Mouse (Mus musculus) stomach, embryonic 15.5 days (tissue): ENCODE results near the gene Pacsin2. TPM values are rescaled to one million over a fixed set of nuclear protein-coding genes. Genes with fewer than 3 reads are reported as not detected.

Experiments
- ATAC-seq: fragments of 200-750 bp; cut with Nextera tagmentation; 2 replicates; pipeline ENCODE4 v1.8.0; 2017; ENCODE audit warnings: low read depth, moderate number of reproducible peaks, moderate TSS enrichment; ENCODE audit not compliant: insufficient read depth, low FRiP score
- H3K27ac ChIP-seq: fragments of 300-500 bp; sonication (generic); 2 replicates; pipeline ENCODE4 v1.5.1; 2015; ENCODE audit warnings: mild to moderate bottlenecking, inconsistent platforms
- H3K27me3 ChIP-seq: fragments of 300-500 bp; sonication (generic); replicated peaks from 2 replicates; pipeline ENCODE4 v1.6.1; 2015; ENCODE audit warnings: inconsistent platforms
- H3K36me3 ChIP-seq: fragments of 300-500 bp; sonication (generic); 2 replicates; pipeline ENCODE4 v1.6.1; 2015; ENCODE audit warnings: inconsistent platforms
- H3K4me1 ChIP-seq: fragments of 300-500 bp; sonication (generic); 2 replicates; pipeline ENCODE4 v1.6.1; 2015; ENCODE audit warnings: inconsistent platforms
- H3K4me2 ChIP-seq: fragments of 300-500 bp; sonication (generic); 2 replicates; pipeline ENCODE4 v1.6.1; 2015; ENCODE audit warnings: mild to moderate bottlenecking, inconsistent platforms
- H3K4me3 ChIP-seq: fragments of 300-500 bp; sonication (generic); replicated peaks from 2 replicates; pipeline ENCODE4 v1.5.1; 2015; ENCODE audit warnings: inconsistent platforms
- H3K9ac ChIP-seq: fragments of 300-500 bp; sonication (generic); 2 replicates; pipeline ENCODE4 v1.6.1; 2015; ENCODE audit warnings: inconsistent platforms
- H3K9me3 ChIP-seq: fragments of 300-500 bp; sonication (generic); 2 replicates; pipeline ENCODE4 v1.6.1; 2016; ENCODE audit warnings: inconsistent platforms
- WGBS: fragments of 180-500 bp; shearing (Covaris S2); methylation state at CpG from one replicate; pipeline ENCODE4 v1.1.7; 2015; 5-methylcytosine and 5-hydroxymethylcytosine counted together
- polyA plus RNA-seq: library from polyadenylated mRNA; unstranded; fragments of >200 nt; fragmentation: Nextera tagmentation; extraction: Ambion mirVana; gene quantifications from 2 replicates; pipeline ENCODE4 v1.2.1, GENCODE M21; 2015

Pacsin2 gene
- polyA plus RNA-seq, 1 experiment from 2014 or later, result 64.0 TPM

DNA sequence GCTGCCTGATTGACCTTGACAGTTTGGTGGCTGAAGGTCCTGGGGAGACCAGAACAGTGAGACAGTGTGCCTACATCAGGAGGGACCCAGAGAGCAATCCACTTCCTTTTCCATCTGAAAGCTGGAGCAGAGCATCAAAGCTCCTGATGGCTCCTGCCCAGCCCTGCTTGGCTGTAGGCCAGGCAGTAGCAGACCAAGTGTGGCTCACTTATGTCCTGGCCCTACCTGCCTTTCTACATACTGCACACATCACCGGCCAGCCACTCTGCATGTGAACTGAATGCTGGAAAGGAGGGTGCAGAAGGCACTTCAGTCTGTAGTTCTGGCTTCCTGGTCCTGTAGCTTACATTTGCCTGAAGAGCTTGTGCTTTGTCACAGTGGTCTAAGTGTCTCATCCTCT is 105.9 kb downstream of the Pacsin2 start:
- Histone ChIP-seq H3K9ac (no peak overlapping the region), H3K4me3 (no peak overlapping the region), H3K9me3 (no peaks in the 10 kb centered on the region), H3K27me3 (no peaks in the 10 kb centered on the region), H3K4me1 (no peaks in the 10 kb centered on the region), H3K36me3 (no peaks in the 10 kb centered on the region), H3K4me2 (no peak overlapping the region), H3K27ac (no peak overlapping the region)
- WGBS, result 83% methylated on average over 1 of the region's 1 CpGs
- ATAC-seq, result no peak

DNA sequence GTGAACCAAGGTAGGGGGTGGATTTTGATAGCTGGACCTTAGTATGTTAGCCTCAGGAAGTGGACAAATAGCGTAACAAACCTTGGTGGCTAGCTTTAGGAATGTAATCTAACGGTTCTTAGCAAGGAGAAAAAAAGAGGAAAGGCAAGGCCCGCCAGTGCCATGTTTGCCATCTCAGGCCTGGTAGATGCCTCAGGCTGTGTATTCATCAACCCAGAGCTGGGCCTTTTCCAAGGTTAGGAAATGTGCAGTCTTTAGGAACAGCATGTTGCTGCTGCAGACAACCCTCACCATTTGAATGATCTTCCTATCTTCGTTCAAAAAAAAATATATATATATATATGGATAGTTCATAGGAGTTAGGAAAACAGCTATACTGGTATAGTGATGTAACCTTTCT is 112.9 kb downstream of the Pacsin2 start:
- no peak for ATAC-seq

DNA sequence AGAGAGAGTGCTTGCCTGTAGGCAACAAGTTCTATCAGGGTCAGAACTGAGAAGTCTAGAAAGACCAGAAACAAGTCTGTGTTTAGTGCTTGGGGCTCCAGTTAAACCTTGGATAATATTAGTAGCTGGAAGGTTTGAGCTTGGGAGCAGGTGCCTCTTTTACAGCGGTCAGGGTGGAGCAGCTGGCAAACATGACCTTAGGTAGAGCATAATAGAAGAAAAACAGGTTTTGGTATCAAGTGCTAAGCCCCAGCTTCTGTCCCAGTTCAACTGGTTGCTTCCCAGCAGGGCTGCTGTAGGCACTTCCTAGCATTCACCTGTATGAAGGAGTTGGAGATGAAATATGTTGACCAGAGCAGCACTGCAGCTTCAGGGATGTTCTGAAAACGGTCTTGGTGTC is 113.5 kb downstream of the Pacsin2 start:
- ATAC-seq, result peak; percentile 72
- 53% methylated on average over 2 of the region's 2 CpGs for WGBS
- H3K9me3 ChIP-seq, result no peaks in the 10 kb centered on the region
- H3K27ac ChIP-seq, result peak overlapping the region; percentile 90
- H3K36me3 ChIP-seq, result no peaks in the 10 kb centered on the region
- H3K4me2 ChIP-seq, result peak overlapping the region; percentile 67
- H3K4me1 ChIP-seq, result 0 out of 2 replicates have a peak, but pooled peaks cover 20% of the 10 kb centered on the region
- peak overlapping the region; percentile 76 for H3K4me3 ChIP-seq
- H3K9ac ChIP-seq, result no peak overlapping the region
- no peaks in the 10 kb centered on the region for H3K27me3 ChIP-seq

More for the DNA sequence above, 112.9 kb downstream of the Pacsin2 start:
- H3K4me2 ChIP-seq, result no peak overlapping the region
- no peaks in the 10 kb centered on the region for H3K27me3 ChIP-seq
- H3K36me3 ChIP-seq, result no peaks in the 10 kb centered on the region
- WGBS, result 73% methylated on average over 4 of the region's 4 CpGs
- H3K27ac ChIP-seq, result peak overlapping the region; percentile 90
- no peaks in the 10 kb centered on the region for H3K9me3 ChIP-seq
- no peak overlapping the region for H3K4me3 ChIP-seq
- H3K4me1 ChIP-seq, result 0 out of 2 replicates have a peak, but pooled peaks cover 15% of the 10 kb centered on the region
- no peak overlapping the region for H3K9ac ChIP-seq

DNA sequence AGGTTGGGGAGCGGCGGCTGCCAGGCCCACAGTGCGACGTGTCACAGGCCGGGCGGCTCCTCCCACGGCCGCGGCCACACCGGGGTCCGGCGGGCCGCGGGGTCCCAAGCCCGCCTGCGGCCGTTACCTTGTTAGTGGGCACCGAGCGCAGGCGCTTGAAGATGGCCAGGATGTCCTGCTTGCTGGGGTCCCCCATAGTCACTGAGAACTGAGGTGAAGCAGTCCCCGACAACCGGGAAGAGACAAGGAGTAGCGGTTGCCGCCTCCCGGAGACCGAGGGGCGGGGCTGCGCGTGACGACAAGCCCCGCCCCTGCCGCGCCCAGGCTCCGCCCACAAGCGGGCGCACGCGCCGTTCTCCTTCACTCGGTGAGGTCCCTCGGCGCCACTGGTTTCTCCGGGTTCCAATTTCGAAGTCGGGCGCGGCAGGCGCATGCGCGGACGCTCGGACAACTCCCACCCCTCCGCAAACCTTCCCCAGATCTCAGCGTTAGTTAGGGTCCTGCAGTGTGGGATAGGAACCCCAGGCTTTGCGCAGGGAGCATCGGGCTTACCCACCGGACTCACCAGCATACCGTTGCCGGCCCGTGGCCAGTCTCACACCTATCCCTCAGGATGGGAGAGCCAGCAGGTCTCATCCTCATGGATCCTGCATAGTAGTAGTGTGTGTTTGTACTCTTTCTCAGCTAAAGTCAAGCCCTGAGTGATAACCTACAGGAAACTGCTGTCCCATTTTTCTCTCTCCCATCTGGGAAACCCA is 114.3 kb downstream of the Pacsin2 start, which contains the start of gene Arfgap3:
Gene Arfgap3 (minus strand): TSS at position 294 of the 758 bp plus-strand sequence.
- ATAC-seq, result peak; percentile 87

DNA sequence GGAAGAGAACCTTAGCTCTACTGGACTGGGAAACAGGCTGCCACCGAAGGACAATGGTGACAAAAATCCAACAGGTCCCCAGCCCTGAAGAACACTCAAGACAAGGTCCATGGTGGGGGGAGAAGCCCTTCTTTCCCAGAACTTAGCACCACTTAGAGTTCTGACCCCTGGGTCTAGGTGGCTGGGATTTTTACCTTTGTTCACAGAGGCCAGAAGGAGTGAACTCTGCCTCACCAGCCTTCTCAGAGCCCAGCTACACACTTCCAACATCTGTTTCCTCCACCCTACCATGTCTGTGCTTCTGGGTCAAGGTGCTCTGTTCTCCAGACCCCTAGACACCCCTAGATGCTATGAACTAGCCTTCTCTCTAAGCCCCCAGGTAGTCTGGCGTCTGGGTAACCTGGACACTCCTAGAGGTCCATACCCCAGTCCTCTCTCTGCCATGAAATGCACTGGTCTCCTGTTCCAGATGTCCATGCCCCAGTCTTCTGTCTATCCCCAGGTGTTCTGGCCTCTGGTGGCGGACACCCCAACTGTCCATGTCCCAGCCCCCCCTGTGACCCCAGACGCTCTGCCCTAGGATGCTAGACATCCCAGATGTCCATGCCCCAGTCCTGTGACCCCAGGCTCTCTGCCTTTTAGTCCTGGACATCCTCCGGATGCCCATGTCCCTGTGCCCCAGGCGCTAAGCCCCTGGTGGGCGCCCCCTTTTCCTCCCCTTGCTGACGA is 115.0 kb downstream of the Pacsin2 start:
- Histone ChIP-seq H3K9me3 (no peaks in the 10 kb centered on the region), H3K27ac (peak overlapping the region; percentile 59; the same call in 1 of the 2 replicates), H3K4me3 (peak overlapping the region; percentile 76), H3K27me3 (no peaks in the 10 kb centered on the region), H3K4me2 (peak overlapping the region; percentile 67), H3K9ac (peak overlapping the region; percentile 71), H3K4me1 (peaks cover 29% of the 10 kb centered on the region), H3K36me3 (no peaks in the 10 kb centered on the region)
- no peak for ATAC-seq
- 12% methylated on average over 8 of the region's 8 CpGs for WGBS

More for the DNA sequence above, 114.3 kb downstream of the Pacsin2 start, which contains the start of gene Arfgap3:
- Histone ChIP-seq H3K4me3 (peak within 1 kb of the TSS; percentile 76), H3K4me1 (peaks cover 23% of the 10 kb centered on the region; the same call in 1 of the 2 replicates), H3K27me3 (no peaks in the 10 kb centered on the region), H3K4me2 (peak within 1 kb of the TSS; percentile 67), H3K9ac (peak within 1 kb of the TSS; percentile 71), H3K36me3 (no peaks in the 10 kb centered on the region), H3K9me3 (no peaks in the 10 kb centered on the region), H3K27ac (peak within 1 kb of the TSS; percentile 90)
- under 1% methylated on average over 60 of the region's 60 CpGs for WGBS

DNA sequence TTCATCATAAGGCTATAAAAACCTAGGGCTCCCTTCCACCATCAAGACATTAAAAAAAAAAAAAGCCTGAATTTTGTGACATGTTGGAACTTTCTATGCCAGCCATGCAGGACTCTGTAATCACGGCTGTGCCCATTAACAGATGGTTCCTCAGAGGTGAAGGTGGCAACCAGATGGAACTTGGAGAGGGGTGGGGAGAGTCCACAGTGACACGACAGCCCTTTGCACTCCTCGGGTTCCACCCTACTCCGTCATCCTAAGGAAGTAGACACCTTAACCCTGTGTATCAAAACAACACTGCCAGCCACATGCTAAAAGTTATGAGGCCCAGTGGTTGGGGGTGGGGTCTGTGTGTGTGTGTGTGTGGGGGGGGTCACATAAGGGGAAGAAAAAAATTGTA is 115.7 kb downstream of the Pacsin2 start:
- ATAC-seq, result no peak
- Histone ChIP-seq H3K27me3 (no peaks in the 10 kb centered on the region), H3K9ac (no peak overlapping the region), H3K4me3 (peak overlapping the region; percentile 76), H3K4me1 (peaks cover 35% of the 10 kb centered on the region), H3K4me2 (peak overlapping the region; percentile 67), H3K9me3 (no peaks in the 10 kb centered on the region), H3K36me3 (no peaks in the 10 kb centered on the region), H3K27ac (no peak overlapping the region)
- WGBS, result 59% methylated on average over 4 of the region's 4 CpGs

DNA sequence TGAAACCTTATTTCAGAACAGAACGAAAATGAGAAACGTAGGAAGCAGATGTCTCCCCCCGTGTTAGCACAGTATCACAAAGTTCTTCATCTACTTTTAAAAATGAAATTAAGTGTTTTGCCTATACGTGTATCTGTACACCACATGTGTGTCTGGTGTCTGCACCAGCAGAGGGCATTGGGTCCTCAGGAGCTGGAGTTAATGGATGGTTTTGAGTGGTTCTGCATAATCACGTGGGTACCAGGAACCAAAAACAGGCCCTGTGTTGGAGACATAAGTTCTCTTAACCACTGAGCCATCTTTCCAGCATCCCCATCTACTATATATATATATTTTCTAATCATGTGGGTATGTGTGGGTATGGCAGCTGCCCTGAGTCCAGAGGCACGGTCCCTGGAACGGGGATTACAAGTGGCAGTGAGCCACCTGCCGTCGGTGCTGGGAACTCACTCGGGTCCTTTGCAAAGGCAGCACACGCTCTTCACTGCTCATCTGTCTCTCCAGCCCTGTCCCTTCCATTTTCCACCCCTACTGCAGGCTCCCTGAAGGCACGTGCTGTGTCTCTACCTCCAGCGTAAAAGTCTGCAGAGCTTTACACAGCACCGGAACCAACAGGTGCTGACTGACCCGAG is 118.4 kb downstream of the Pacsin2 start:
- Histone ChIP-seq H3K4me1 (peaks cover 36% of the 10 kb centered on the region), H3K9me3 (no peaks in the 10 kb centered on the region), H3K27me3 (no peaks in the 10 kb centered on the region), H3K4me2 (no peak overlapping the region), H3K36me3 (peaks cover 3% of the 10 kb centered on the region; the same call in 1 of the 2 replicates), H3K4me3 (no peak overlapping the region), H3K27ac (0 out of 2 replicates have a peak overlapping the region, but pooled peaks have one; percentile 19), H3K9ac (no peak overlapping the region)
- ATAC-seq, result no peak
- 85% methylated on average over 15 of the region's 15 CpGs for WGBS

DNA sequence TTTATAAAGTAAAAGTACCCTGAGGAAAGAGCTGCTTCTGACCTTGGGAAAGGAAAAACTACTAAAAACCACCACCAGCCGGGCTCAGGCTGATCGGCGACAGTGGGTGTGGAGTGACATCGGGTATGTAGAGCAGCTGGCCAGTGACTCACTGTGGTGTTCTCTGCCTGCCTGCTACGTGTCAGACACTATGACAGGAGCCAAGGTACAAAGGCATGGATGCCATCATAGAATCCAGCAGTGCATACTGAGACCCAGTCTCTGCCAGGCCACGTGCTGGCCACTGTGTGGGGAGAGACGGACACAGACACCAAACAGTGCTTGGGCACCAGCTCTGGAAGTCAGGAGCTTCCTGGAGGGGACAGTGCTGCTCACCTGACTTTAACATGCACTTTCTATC is 119.5 kb downstream of the Pacsin2 start:
- 0 out of 2 replicates have a peak, but pooled peaks have one; percentile 45 for ATAC-seq
- peaks cover 7% of the 10 kb centered on the region for H3K36me3 ChIP-seq
- peak overlapping the region; percentile 72 for H3K27ac ChIP-seq
- H3K4me1 ChIP-seq, result peaks cover 36% of the 10 kb centered on the region
- H3K9me3 ChIP-seq, result no peaks in the 10 kb centered on the region
- no peak overlapping the region for H3K4me3 ChIP-seq
- H3K9ac ChIP-seq, result no peak overlapping the region
- 49% methylated on average over 7 of the region's 7 CpGs for WGBS
- H3K27me3 ChIP-seq, result no peaks in the 10 kb centered on the region
- H3K4me2 ChIP-seq, result no peak overlapping the region

DNA sequence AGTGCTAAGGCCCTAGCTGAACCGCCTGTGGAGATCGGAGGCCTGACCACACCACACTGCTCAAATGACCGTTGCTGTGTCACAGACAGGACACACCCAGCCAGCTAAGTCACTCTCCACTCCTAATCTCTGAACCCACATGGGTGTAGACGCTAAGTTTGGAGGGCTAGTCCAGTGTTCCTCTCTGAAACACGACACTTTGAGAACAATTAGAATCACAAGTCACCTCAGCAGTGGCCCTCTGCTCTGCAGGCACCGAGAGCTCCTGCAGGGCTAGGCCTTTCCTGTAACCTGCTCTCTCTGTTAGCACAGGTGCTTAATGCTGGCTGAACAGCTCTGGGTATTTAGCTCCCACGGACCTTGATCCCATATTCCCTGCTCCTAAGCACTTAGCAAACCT is 120.2 kb downstream of the Pacsin2 start:
- no peak overlapping the region for H3K4me2 ChIP-seq
- H3K9ac ChIP-seq, result no peak overlapping the region
- H3K27me3 ChIP-seq, result no peaks in the 10 kb centered on the region

DNA sequence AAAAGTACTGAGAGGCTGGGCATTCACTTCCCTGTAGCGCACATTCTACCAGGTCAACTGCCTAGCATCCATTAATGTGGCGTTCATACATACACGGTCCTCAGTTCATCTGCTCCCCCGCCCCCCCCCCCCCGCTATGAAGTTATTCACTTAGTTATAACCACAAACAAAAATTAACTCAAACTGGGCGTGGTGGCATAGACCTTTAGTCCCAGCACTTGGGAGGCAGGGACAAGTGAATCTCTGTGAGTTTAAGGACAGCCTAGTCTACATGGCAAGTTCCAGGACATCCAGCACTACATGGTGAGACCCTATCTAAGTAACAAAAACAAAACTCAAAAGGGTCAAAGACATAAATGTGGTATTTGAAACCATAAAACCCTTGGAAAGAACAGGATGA is 125.5 kb downstream of the Pacsin2 start:
- Histone ChIP-seq H3K27me3 (no peaks in the 10 kb centered on the region), H3K4me3 (no peak overlapping the region), H3K9me3 (no peaks in the 10 kb centered on the region), H3K4me2 (no peak overlapping the region), H3K4me1 (0 out of 2 replicates have a peak, but pooled peaks cover 2% of the 10 kb centered on the region), H3K27ac (peak overlapping the region; percentile 49; the same call in 1 of the 2 replicates), H3K9ac (no peak overlapping the region), H3K36me3 (peaks cover 33% of the 10 kb centered on the region)
- 82% methylated on average over 6 of the region's 6 CpGs for WGBS
- peak; percentile 21; the same call in 1 of the 2 replicates for ATAC-seq

More for the DNA sequence above, 120.2 kb downstream of the Pacsin2 start:
- 40% methylated on average over 7 of the region's 7 CpGs for WGBS
- Histone ChIP-seq H3K27ac (peak overlapping the region; percentile 72), H3K4me3 (no peak overlapping the region), H3K9me3 (no peaks in the 10 kb centered on the region), H3K36me3 (peaks cover 7% of the 10 kb centered on the region), H3K4me1 (peaks cover 34% of the 10 kb centered on the region)
- ATAC-seq, result peak; percentile 90
